Mouse (Mus musculus) heart, postnatal 0 days (tissue): ENCODE results near the gene Atat1. TPM values are rescaled to one million over a fixed set of nuclear protein-coding genes. Genes with fewer than 3 reads are reported as not detected.

Source experiments
- ATAC-seq: fragments of 200-750 bp; cut with Nextera tagmentation; 2 replicates; pipeline ENCODE4 v1.8.0; 2017; ENCODE audit warnings: low read depth, moderate number of reproducible peaks, moderate library complexity; ENCODE audit not compliant: insufficient read depth
- DNase-seq: peaks from one replicate; pipeline ENCODE4 v3.0.0-alpha.2; 2016; ENCODE audit warnings: low spot score
- H3K27ac ChIP-seq: fragments of 300-500 bp; sonication (generic); 2 replicates; pipeline ENCODE4 v1.5.1; 2014; ENCODE audit warnings: low read depth, mild to moderate bottlenecking
- H3K27me3 ChIP-seq: fragments of 300-500 bp; sonication (generic); 2 replicates; pipeline ENCODE4 v1.6.1; 2014; ENCODE audit warnings: low read length, mixed read lengths; ENCODE audit not compliant: control insufficient read depth, insufficient read depth
- H3K36me3 ChIP-seq: fragments of 300-500 bp; sonication (generic); replicated peaks from 2 replicates; pipeline ENCODE4 v1.6.1; 2014; ENCODE audit warnings: low read length, mixed read lengths; ENCODE audit not compliant: control insufficient read depth, insufficient read depth
- H3K4me1 ChIP-seq: fragments of 300-500 bp; sonication (generic); 2 replicates; pipeline ENCODE4 v1.6.1; 2014; ENCODE audit warnings: antibody characterized with exemption; ENCODE audit not compliant: control insufficient read depth, insufficient read depth
- H3K4me2 ChIP-seq: fragments of 300-500 bp; sonication (generic); 2 replicates; pipeline ENCODE4 v1.6.1; 2014; ENCODE audit warnings: low read depth, mild to moderate bottlenecking, low read length, moderate library complexity
- H3K4me3 ChIP-seq: fragments of 300-500 bp; sonication (generic); 2 replicates; pipeline ENCODE4 v1.5.1; 2014; ENCODE audit warnings: low read depth, low read length
- H3K9ac ChIP-seq: fragments of 300-500 bp; sonication (generic); replicated peaks from 2 replicates; pipeline ENCODE4 v1.6.1; 2014; ENCODE audit warnings: low read depth, low read length, mixed read lengths
- H3K9me3 ChIP-seq: fragments of 300-500 bp; sonication (generic); replicated peaks from 2 replicates; pipeline ENCODE4 v1.6.1; 2016; ENCODE audit warnings: low read length; ENCODE audit not compliant: control insufficient read depth
- CTCF ChIP-seq: IDR thresholded peaks from 2 replicates; pipeline ENCODE4 v1.5.1; 2016; ENCODE audit warnings: antibody characterized with exemption, control low read depth, low read depth
- EP300 ChIP-seq: IDR thresholded peaks from 2 replicates; pipeline ENCODE4 v1.6.1; 2016; ENCODE audit warnings: antibody characterized with exemption, low read depth
- WGBS: fragments of 180-500 bp; shearing (Covaris S2); extraction: QIAGEN DNeasy Blood & Tissue Kit; methylation state at CpG from one replicate; pipeline ENCODE4 v1.1.7; 2014; 5-methylcytosine and 5-hydroxymethylcytosine counted together
- polyA plus RNA-seq: library from polyadenylated mRNA; unstranded; fragments of >200 nt; fragmentation: Nextera tagmentation; extraction: Ambion mirVana; gene quantifications from 2 replicates; pipeline ENCODE4 v1.2.1, GENCODE M21; 2015
- total RNA-seq: library from RNA; depleted of rRNA; stranded (reverse); fragments of >200 nt; gene quantifications from 2 replicates; pipeline ENCODE4 v1.2.3, GENCODE M21; 2014; ENCODE audit warnings: low replicate concordance

Gene Atat1
- total and polyA plus RNA-seq, 2 experiments from 2014 or later: 19.1 to 31.0 TPM

DNA sequence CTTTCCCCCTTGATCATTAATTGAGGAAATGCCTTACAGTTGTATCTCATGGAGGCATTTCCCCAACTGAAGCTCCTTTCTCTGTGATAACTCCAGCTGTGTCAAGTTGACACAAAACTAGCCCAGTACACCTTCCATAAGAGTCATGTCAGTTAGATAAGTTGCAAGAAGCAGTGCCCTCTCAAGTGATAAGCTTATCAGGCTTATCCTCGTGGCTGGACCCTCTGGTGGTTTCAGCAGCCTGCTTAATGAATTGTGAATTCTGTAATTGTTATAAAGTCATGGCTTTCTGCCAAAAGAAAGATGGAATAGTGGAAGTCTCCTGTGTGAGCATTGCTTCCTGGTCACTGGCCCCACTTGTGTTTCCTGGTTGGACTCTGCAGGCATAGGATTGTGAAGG lies 17.6 kb upstream of the Atat1 start:
- H3K27me3 ChIP-seq: no peaks in the 10 kb centered on the region
- peaks cover 79% of the 10 kb centered on the region for H3K36me3 ChIP-seq
- no peaks in the 10 kb centered on the region for H3K9me3 ChIP-seq
- no peak overlapping the region for H3K27ac ChIP-seq
- no peak overlapping the region for H3K4me3 ChIP-seq
- DNase-seq: no peak
- no peak for TF ChIP-seq EP300
- no peak for TF ChIP-seq CTCF
- H3K9ac ChIP-seq: no peak overlapping the region
- WGBS: 16% methylated on average over 1 of the region's 1 CpGs
- H3K4me1 ChIP-seq: no peaks in the 10 kb centered on the region
- no peak overlapping the region for H3K4me2 ChIP-seq
- no peak for ATAC-seq

DNA sequence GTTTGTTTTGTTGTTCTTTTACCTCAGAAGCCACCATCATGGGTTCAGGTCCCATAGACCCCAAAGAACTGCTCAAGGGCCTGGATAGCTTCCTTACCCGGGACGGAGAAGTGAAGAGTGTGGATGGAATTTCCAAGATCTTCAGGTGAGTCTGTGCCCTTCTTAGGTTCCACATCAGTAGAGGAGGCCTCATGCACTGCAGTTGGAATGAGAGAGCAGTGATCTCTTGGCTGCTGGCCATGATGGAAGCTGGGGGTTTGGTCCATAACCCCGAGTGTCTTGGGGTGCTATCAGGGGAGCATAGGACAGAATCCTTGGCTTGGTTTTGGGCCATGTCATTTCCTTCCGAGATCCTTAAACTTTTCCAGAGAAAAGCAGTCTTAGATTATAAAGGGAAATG lies 13.4 kb upstream of the Atat1 start:
- Histone ChIP-seq H3K4me3 (no peak overlapping the region), H3K27ac (no peak overlapping the region), H3K27me3 (no peaks in the 10 kb centered on the region), H3K36me3 (peaks cover 51% of the 10 kb centered on the region), H3K4me2 (no peak overlapping the region), H3K9me3 (no peaks in the 10 kb centered on the region), H3K4me1 (peaks cover 12% of the 10 kb centered on the region; the same call in 1 of the 2 replicates), H3K9ac (no peak overlapping the region)
- TF ChIP-seq CTCF (no peak), EP300 (no peak)
- WGBS: 81% methylated on average over 4 of the region's 4 CpGs
- DNase-seq: no peak
- no peak for ATAC-seq

DNA sequence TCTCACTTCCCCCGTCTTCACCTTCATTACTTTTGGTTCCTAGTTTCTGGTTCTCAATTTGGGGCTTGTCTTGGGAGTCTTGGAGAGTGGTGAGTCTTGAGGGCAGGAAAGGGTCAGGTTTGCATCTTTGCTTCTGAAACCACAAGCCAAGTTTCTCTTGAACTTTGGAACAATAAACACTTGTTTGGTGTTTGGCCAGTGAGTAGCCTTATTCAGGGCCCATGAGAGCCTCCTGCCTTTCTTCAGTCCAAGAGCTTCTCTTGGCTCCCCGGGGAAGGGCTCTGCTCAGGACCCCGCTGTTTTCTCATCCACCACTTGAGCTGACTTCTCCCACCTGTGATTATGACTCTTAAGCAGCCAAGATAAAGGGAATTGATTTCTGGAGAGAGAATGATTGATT lies 12.7 kb upstream of the Atat1 start:
- Histone ChIP-seq H3K27ac (peak overlapping the region; percentile 30; the same call in 1 of the 2 replicates), H3K27me3 (no peaks in the 10 kb centered on the region), H3K4me1 (peaks cover 12% of the 10 kb centered on the region; the same call in 1 of the 2 replicates), H3K36me3 (peaks cover 48% of the 10 kb centered on the region), H3K4me2 (no peak overlapping the region), H3K9me3 (no peaks in the 10 kb centered on the region), H3K4me3 (no peak overlapping the region), H3K9ac (no peak overlapping the region)
- WGBS: 79% methylated on average over 3 of the region's 3 CpGs
- TF ChIP-seq EP300 (no peak), CTCF (no peak)
- ATAC-seq (no peak), DNase-seq (no peak)

GRCm38 (mm10) chr17:35921710-35922109 lies 11.8 kb upstream of the Atat1 start:
- Histone ChIP-seq H3K9ac (no peak overlapping the region), H3K27ac (no peak overlapping the region), H3K4me2 (no peak overlapping the region), H3K4me1 (peaks cover 12% of the 10 kb centered on the region; the same call in 1 of the 2 replicates), H3K4me3 (no peak overlapping the region), H3K36me3 (peaks cover 46% of the 10 kb centered on the region), H3K27me3 (no peaks in the 10 kb centered on the region), H3K9me3 (no peaks in the 10 kb centered on the region)
- no peak for ATAC-seq
- TF ChIP-seq EP300 (no peak), CTCF (no peak)
- 55% methylated on average over 4 of the region's 4 CpGs for WGBS
- no peak for DNase-seq

- no peak overlapping the region for H3K4me2 ChIP-seq
- H3K27ac ChIP-seq: no peak overlapping the region; the same call in 1 of the 2 replicates
- no peak overlapping the region for H3K4me3 ChIP-seq
- H3K9me3 ChIP-seq: no peaks in the 10 kb centered on the region
- peaks cover 39% of the 10 kb centered on the region for H3K36me3 ChIP-seq
- ATAC-seq (no peak), DNase-seq (peak; percentile 72)
- H3K27me3 ChIP-seq: no peaks in the 10 kb centered on the region
- WGBS: 71% methylated on average over 5 of the region's 5 CpGs
- no peak overlapping the region for H3K9ac ChIP-seq
- TF ChIP-seq CTCF (peak; percentile 62), EP300 (no peak)
- H3K4me1 ChIP-seq: peaks cover 12% of the 10 kb centered on the region; the same call in 1 of the 2 replicates
Measured at GRCm38 (mm10) chr17:35920862-35921562, 11.1 kb upstream of the Atat1 start.

DNA sequence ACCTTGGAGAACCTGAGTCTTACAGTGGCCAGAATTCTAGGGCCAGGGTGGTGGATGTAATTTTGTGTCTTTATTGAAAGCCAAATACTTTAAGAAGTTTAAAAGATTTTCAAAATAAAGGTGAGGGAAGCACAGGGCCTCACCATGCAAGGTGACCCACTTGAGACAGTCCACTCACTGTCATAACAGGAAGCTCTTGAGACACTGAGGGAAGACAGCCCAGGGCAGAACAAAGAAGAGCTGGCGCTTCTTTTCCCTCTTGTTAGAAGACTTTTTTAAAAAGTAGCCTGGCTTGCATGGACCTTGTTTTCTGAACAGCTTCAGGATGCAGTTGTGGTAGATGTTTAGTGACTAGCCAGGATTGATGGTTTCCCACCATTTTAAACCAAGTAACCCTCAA lies 10.5 kb upstream of the Atat1 start:
- Histone ChIP-seq H3K27ac (peak overlapping the region; percentile 99), H3K36me3 (peaks cover 33% of the 10 kb centered on the region), H3K4me3 (no peak overlapping the region), H3K4me2 (no peak overlapping the region), H3K9ac (no peak overlapping the region), H3K27me3 (no peaks in the 10 kb centered on the region), H3K9me3 (no peaks in the 10 kb centered on the region), H3K4me1 (peaks cover 15% of the 10 kb centered on the region; the same call in 1 of the 2 replicates)
- ATAC-seq: no peak
- TF ChIP-seq EP300 (no peak), CTCF (no peak)
- no peak for DNase-seq
- WGBS: 74% methylated on average over 1 of the region's 1 CpGs
